In the genomic region with DNA sequence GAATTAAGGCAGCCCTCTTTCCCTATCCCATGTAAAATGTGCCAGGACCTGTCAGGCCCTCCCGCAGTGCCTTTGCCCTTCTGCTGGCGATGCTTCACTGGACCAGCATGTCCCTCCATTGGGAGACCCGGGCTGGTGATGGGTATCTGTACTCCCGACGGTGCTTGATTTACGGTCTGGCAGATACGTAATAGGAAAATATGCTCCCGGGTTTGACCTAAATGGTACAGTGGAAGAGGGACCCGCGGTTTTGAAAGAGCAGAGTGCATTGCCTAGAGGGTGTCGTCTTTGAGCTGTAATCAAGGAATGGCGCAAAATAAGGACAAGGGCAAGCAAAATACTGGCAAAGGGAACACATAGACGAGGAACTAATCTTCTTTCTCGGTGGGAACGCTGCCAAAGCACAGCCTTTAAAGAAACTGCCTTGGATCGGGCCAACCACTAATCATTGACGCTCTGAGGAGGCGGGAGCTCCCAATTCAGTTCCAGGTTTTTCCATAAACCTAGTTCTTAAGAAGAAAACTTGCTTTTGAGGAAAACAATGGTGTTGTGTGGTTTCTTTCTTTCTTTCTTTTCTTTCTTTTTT, we compare ENCODE assay signal across 7 mouse cellular contexts. TPM values are rescaled to one million over a fixed set of nuclear protein-coding genes. Genes with fewer than 3 reads are reported as not detected.
A peak's percentile ranks its signal among the peaks of the same experiment; 100 is the strongest.
DNase-seq lines count a peak whose midpoint lies in the region; ATAC-seq lines count a peak whose summit lies in the region.

No protein-coding gene starts in this region.

- H3K27ac ChIP-seq in neural tube, embryonic 11.5 days (ENCODE audit: low read depth, low read length) = no peak overlapping the region
- H3K27ac ChIP-seq in embryonic facial prominence, embryonic 13.5 days = peak overlapping the region; percentile 51; the same call in 1 of the 2 replicates
- peak overlapping the region; percentile 42 for H3K27ac ChIP-seq in hindbrain, embryonic 11.5 days (ENCODE audit: low read depth, low read length)

- peak overlapping the region; percentile 80 for H3K9ac ChIP-seq in neural tube, embryonic 11.5 days (ENCODE audit: low read length)
- H3K9ac ChIP-seq in embryonic facial prominence, embryonic 13.5 days = peak overlapping the region; percentile 91
- H3K9ac ChIP-seq in hindbrain, embryonic 11.5 days (ENCODE audit: low read depth, low read length) = peak overlapping the region; percentile 87

- no peaks in the 10 kb centered on the region for H3K27me3 ChIP-seq in neural tube, embryonic 11.5 days (ENCODE audit: control insufficient read depth, insufficient read depth, low read length)
- no peaks in the 10 kb centered on the region for H3K27me3 ChIP-seq in embryonic facial prominence, embryonic 13.5 days
- no peaks in the 10 kb centered on the region for H3K27me3 ChIP-seq in hindbrain, embryonic 11.5 days (ENCODE audit: control insufficient read depth, insufficient read depth, low read length)
- no peaks in the 10 kb centered on the region for H3K27me3 ChIP-seq in megakaryocyte, embryonic 14.5 days (replicated peaks)

- no peak for DNase-seq in neural tube, embryonic 11.5 days (ENCODE audit: low spot score)
- no peak for DNase-seq in neural tube, embryonic 10.5 days (ENCODE audit: extremely low spot score, low spot score)
- DNase-seq in hindbrain, embryonic 11.5 days (ENCODE audit: low spot score) = no peak
- DNase-seq in testis, postnatal 14 days (ENCODE audit: low spot score) = peak; percentile 59
- DNase-seq in urinary bladder, adult 2 months (ENCODE audit: low spot score) = no peak

- peaks cover 4% of the 10 kb centered on the region; the same call in 1 of the 2 replicates for H3K4me1 ChIP-seq in neural tube, embryonic 11.5 days (ENCODE audit: control insufficient read depth, insufficient read depth, low read length)
- peaks cover 19% of the 10 kb centered on the region for H3K4me1 ChIP-seq in embryonic facial prominence, embryonic 13.5 days
- H3K4me1 ChIP-seq in hindbrain, embryonic 11.5 days (replicated peaks; ENCODE audit: control insufficient read depth, insufficient read depth, low read length) = peaks cover 5% of the 10 kb centered on the region; the same call in 1 of the 2 replicates
- peaks cover 32% of the 10 kb centered on the region for H3K4me1 ChIP-seq in megakaryocyte, embryonic 14.5 days

- H3K36me3 ChIP-seq in neural tube, embryonic 11.5 days (ENCODE audit: control insufficient read depth, insufficient read depth, low read length) = no peaks in the 10 kb centered on the region
- no peaks in the 10 kb centered on the region for H3K36me3 ChIP-seq in embryonic facial prominence, embryonic 13.5 days
- H3K36me3 ChIP-seq in hindbrain, embryonic 11.5 days (ENCODE audit: control insufficient read depth, insufficient read depth, low read length) = no peaks in the 10 kb centered on the region
- no peaks in the 10 kb centered on the region for H3K36me3 ChIP-seq in megakaryocyte, embryonic 14.5 days (replicated peaks; ENCODE audit: low read length)

- peak overlapping the region; percentile 54 for H3K4me2 ChIP-seq in neural tube, embryonic 11.5 days (ENCODE audit: low read depth)
- H3K4me2 ChIP-seq in embryonic facial prominence, embryonic 13.5 days = peak overlapping the region; percentile 95
- H3K4me2 ChIP-seq in hindbrain, embryonic 11.5 days (replicated peaks; ENCODE audit: low read depth, low read length) = peak overlapping the region; percentile 52

- no peaks in the 10 kb centered on the region for H3K9me3 ChIP-seq in neural tube, embryonic 11.5 days (ENCODE audit: control insufficient read depth, low read length)
- H3K9me3 ChIP-seq in embryonic facial prominence, embryonic 13.5 days = no peaks in the 10 kb centered on the region
- no peaks in the 10 kb centered on the region for H3K9me3 ChIP-seq in hindbrain, embryonic 11.5 days (ENCODE audit: control insufficient read depth, low read length)
- H3K9me3 ChIP-seq in megakaryocyte, embryonic 14.5 days = no peaks in the 10 kb centered on the region

- H3K4me3 ChIP-seq in neural tube, embryonic 11.5 days (ENCODE audit: low read depth, low read length) = peak overlapping the region; percentile 96
- H3K4me3 ChIP-seq in embryonic facial prominence, embryonic 13.5 days = peak overlapping the region; percentile 91
- H3K4me3 ChIP-seq in hindbrain, embryonic 11.5 days (ENCODE audit: low read depth, low read length) = peak overlapping the region; percentile 82
- peak overlapping the region; percentile 95 for H3K4me3 ChIP-seq in megakaryocyte, embryonic 14.5 days (replicated peaks)

- WGBS in neural tube, embryonic 11.5 days = 22% methylated on average over 18 of the region's 18 CpGs
- 20% methylated on average over 18 of the region's 18 CpGs for WGBS in embryonic facial prominence, embryonic 13.5 days
- 19% methylated on average over 18 of the region's 18 CpGs for WGBS in hindbrain, embryonic 11.5 days

- peak; percentile 53 for ATAC-seq in neural tube, embryonic 11.5 days (ENCODE audit: insufficient read depth, low FRiP score, low TSS enrichment)
- 0 out of 2 replicates have a peak, but pooled peaks have one; percentile 15 for ATAC-seq in embryonic facial prominence, embryonic 13.5 days (ENCODE audit: insufficient number of reproducible peaks, insufficient read depth, low FRiP score, low TSS enrichment, low read depth)
- peak; percentile 77 for ATAC-seq in hindbrain, embryonic 11.5 days (ENCODE audit: low FRiP score)

RNA-seq across cellular contexts. Expression of gene Klhdc4, which starts 0.5 kb away (rescaled TPM):
- polyA plus RNA-seq in neural tube, embryonic 11.5 days (2014; fragmentation: Nextera tagmentation; extraction: Ambion mirVana) = 57.8 and 59.3 TPM in 2 replicates
- 36.8 and 41.2 TPM in 2 replicates for polyA plus RNA-seq in embryonic facial prominence, embryonic 13.5 days (2015; fragmentation: Nextera tagmentation; extraction: Ambion mirVana)
- 45.9 and 50.9 TPM in 2 replicates for polyA plus RNA-seq in hindbrain, embryonic 11.5 days (2014; fragmentation: Nextera tagmentation; extraction: Ambion mirVana)
- 4.1 and 37.8 TPM in 2 replicates for polyA plus RNA-seq in megakaryocyte, embryonic 14.5 days (2012; ENCODE audit: insufficient read depth, low replicate concordance)
- polyA plus RNA-seq in urinary bladder, adult 2 months (2012; rRNA removed) = 19.7 and 20.5 TPM in 2 replicates

Comparison
In these comparisons a context has a peak if more than half of its experiments do, and no peak if none do; other contexts are left out.
1. ATAC-seq: peak in every context shown above with its lines; median percentile 77 in hindbrain, embryonic 11.5 days; 53 in neural tube, embryonic 11.5 days; 15 in embryonic facial prominence, embryonic 13.5 days.